Mouse (Mus musculus): ENCODE results near the gene Ppm1n. TPM values are rescaled to one million over a fixed set of nuclear protein-coding genes. Genes with fewer than 3 reads are reported as not detected.

Ppm1n gene
- polyA plus RNA-seq, 1 experiment from 2014 or later: 0.80 TPM

DNA sequence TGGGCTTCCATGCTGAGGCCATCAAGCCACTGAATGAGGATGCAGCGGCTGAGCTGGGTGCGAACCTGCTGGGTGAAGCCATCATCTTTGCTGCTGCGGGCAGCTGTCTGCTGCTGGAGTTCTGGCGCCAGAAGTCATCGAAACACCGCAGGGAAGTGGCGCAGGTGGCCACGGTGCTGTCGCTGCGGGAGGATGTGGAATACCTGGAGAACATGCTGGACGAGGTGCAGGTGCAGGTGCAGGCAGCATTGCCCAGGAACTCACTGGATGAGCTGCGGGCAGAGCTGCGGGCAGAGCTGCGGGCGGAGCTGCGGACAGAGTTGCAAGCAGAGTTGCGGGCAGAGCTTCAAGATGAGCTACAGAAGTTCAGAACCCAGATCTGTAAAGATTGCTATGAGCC lies 24.5 kb downstream of the Ppm1n start:
- 90% methylated on average over 17 of the region's 17 CpGs for WGBS
- Histone ChIP-seq H3K4me1 (no peaks in the 10 kb centered on the region), H3K4me2 (no peak overlapping the region), H3K27me3 (no peaks in the 10 kb centered on the region), H3K9ac (no peak overlapping the region), H3K36me3 (ENCODE audit: poor library complexity, severe bottlenecking) (peaks cover 56% of the 10 kb centered on the region), H3K9me3 (replicated peaks) (no peaks in the 10 kb centered on the region), H3K4me3 (no peak overlapping the region), H3K27ac (no peak overlapping the region)
- ATAC-seq: no peak

DNA sequence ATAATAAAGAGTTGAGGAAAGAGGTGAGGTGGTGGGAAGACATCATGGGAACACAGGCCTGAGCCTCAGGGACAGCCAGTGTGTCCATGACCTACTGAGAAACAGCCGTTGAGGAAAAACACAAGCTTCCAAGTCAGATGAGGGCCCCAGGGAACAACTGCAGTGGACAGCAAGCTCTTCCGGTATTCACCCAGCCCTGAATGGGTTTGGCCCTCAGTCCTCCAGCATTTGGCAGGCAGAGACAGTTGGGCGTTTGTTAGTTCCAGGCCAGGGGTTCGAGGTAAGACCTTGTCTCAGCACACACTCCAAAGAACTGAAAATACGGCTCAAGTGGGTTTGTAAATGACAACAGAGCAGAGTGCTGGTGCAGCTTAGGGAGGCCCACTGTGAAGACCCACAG lies 26.4 kb downstream of the Ppm1n start:
- no peak for ATAC-seq
- H3K27ac ChIP-seq: no peak overlapping the region
- H3K4me3 ChIP-seq: no peak overlapping the region
- H3K9ac ChIP-seq: no peak overlapping the region
- H3K27me3 ChIP-seq: no peaks in the 10 kb centered on the region
- H3K9me3 ChIP-seq (replicated peaks): no peaks in the 10 kb centered on the region
- H3K4me2 ChIP-seq: no peak overlapping the region
- no peaks in the 10 kb centered on the region for H3K4me1 ChIP-seq
- 69% methylated on average over 5 of the region's 5 CpGs for WGBS
- peaks cover 36% of the 10 kb centered on the region for H3K36me3 ChIP-seq (ENCODE audit: poor library complexity, severe bottlenecking)

DNA sequence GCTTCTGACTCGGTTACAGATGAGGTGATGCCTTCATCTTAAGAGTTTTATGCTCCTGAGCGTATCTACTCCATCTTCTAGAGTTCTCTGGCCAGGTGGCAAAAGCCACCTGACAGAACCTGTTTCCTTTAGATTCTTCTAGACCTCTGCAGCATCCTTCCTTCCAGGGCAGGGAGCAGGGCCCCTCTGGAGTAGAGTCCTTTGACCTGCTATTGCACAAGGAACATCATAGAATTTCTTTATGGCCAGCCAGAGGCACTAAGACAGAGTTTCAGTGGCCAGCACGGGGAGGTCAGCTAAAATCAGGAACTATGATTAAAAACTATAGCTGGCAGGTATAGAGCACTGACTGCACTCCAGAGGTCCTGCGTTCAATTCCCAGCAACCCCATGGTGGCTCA lies 27.8 kb downstream of the Ppm1n start:
- Histone ChIP-seq H3K9me3 (replicated peaks) (no peaks in the 10 kb centered on the region), H3K36me3 (ENCODE audit: poor library complexity, severe bottlenecking) (peaks cover 32% of the 10 kb centered on the region), H3K27me3 (no peaks in the 10 kb centered on the region), H3K4me1 (no peaks in the 10 kb centered on the region), H3K4me2 (no peak overlapping the region), H3K27ac (no peak overlapping the region), H3K4me3 (no peak overlapping the region), H3K9ac (no peak overlapping the region)
- no peak for ATAC-seq
- 87% methylated on average over 4 of the region's 4 CpGs for WGBS

DNA sequence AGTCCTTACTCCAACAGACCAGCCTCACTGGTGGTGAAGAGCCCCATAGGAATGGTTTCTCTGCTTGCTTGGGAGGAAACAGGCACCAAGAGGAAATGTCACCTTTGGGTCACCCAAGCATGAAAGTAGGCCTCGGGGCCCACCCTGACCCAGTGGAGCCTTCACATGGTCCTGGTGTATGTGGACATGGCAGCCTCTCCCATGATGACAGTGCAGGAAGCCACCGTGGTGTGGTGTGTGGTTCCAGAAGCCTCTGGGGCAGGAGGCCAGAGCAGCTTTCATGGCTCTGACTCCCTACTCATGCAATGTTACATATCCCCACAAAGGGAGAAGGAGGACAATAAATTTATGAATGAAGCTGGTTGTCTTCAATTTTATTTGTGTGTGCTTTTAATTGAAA lies 32.4 kb downstream of the Ppm1n start:
- no peaks in the 10 kb centered on the region for H3K27me3 ChIP-seq
- no peak overlapping the region for H3K27ac ChIP-seq
- WGBS: 94% methylated on average over 2 of the region's 2 CpGs
- no peak overlapping the region for H3K4me3 ChIP-seq
- H3K4me2 ChIP-seq: no peak overlapping the region
- no peak for ATAC-seq
- H3K36me3 ChIP-seq (ENCODE audit: poor library complexity, severe bottlenecking): peaks cover 38% of the 10 kb centered on the region
- peaks cover 7% of the 10 kb centered on the region; the same call in 1 of the 2 replicates for H3K4me1 ChIP-seq
- no peak overlapping the region for H3K9ac ChIP-seq
- no peaks in the 10 kb centered on the region for H3K9me3 ChIP-seq (replicated peaks)

DNA sequence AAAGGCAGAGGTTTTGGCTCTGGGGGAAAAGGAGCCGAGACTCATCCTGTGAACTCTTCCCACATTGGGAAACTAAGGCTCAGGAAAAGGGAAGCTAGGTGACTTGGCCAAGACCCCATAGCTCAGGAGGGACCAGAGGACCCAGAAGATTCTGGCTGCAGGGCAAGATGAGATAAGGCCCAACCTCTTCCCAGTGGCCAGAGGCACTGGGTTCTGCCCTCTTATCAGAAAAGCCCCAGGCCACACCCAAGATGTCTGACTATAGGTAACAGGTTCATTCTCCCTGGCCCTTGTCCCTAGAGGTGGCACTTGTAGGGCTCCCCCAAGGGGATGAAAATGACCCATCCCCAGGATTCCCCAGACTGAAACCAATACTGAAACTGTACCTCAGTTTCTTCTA lies 33.0 kb downstream of the Ppm1n start:
- 89% methylated on average over 1 of the region's 1 CpGs for WGBS

DNA sequence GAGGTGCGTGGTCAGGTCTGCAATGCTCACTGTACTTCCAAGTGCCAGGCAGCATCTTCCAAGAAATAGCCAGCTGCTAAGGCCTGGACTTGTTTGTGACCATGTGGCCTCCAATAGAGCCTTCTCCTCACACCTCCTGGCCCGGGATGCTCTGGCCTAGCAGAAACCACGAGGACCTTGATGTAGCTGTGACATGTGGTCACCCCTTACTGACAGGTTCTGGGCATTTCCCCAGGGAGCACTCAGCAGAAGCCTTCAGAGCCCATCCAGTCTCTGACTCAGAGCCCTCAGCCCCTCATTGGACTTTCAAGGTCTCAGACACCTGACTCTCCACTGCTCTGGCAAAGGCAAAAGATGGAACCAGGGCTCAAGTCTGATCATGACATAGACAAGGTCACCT lies 34.8 kb downstream of the Ppm1n start:
- no peak overlapping the region for H3K4me3 ChIP-seq
- H3K27me3 ChIP-seq: no peaks in the 10 kb centered on the region
- 92% methylated on average over 3 of the region's 3 CpGs for WGBS
- H3K36me3 ChIP-seq (ENCODE audit: poor library complexity, severe bottlenecking): peaks cover 43% of the 10 kb centered on the region
- H3K9me3 ChIP-seq (replicated peaks): no peaks in the 10 kb centered on the region
- H3K4me1 ChIP-seq: peaks cover 7% of the 10 kb centered on the region; the same call in 1 of the 2 replicates
- H3K9ac ChIP-seq: no peak overlapping the region
- no peak overlapping the region for H3K27ac ChIP-seq
- no peak for ATAC-seq
- no peak overlapping the region for H3K4me2 ChIP-seq

More for the DNA sequence above, 33.0 kb downstream of the Ppm1n start:
- H3K36me3 ChIP-seq (ENCODE audit: poor library complexity, severe bottlenecking): peaks cover 38% of the 10 kb centered on the region
- H3K4me1 ChIP-seq: peaks cover 7% of the 10 kb centered on the region; the same call in 1 of the 2 replicates
- H3K9ac ChIP-seq: no peak overlapping the region
- ATAC-seq: no peak
- no peak overlapping the region for H3K4me3 ChIP-seq
- H3K27me3 ChIP-seq: no peaks in the 10 kb centered on the region
- H3K9me3 ChIP-seq (replicated peaks): no peaks in the 10 kb centered on the region
- H3K4me2 ChIP-seq: no peak overlapping the region
- H3K27ac ChIP-seq: no peak overlapping the region

DNA sequence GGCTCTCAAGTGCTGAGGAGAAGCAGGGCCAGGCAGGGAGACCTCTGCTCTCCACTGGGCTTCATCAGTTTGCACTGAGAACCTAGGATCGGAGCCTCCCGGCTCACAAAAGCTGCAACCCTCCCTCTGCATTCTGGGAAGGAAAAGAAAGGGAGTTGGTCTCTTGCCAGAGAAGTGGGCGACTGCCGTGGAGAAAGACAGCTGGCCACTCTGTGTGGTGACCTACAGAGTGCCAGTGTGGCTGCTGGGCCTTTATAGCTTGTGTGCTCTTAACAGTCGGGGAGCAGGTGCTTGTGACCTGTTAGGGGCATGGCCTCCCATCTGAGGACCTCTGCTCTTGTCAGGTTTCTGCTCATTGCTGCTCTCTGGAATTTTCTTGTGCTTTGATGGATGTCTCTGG lies 36.0 kb downstream of the Ppm1n start:
- Histone ChIP-seq H3K4me3 (no peak overlapping the region), H3K9me3 (replicated peaks) (no peaks in the 10 kb centered on the region), H3K27ac (no peak overlapping the region), H3K9ac (peak overlapping the region; percentile 37; the same call in 1 of the 2 replicates), H3K27me3 (no peaks in the 10 kb centered on the region), H3K36me3 (ENCODE audit: poor library complexity, severe bottlenecking) (peaks cover 43% of the 10 kb centered on the region), H3K4me1 (peaks cover 16% of the 10 kb centered on the region), H3K4me2 (no peak overlapping the region)
- no peak for ATAC-seq
- 61% methylated on average over 5 of the region's 5 CpGs for WGBS

DNA sequence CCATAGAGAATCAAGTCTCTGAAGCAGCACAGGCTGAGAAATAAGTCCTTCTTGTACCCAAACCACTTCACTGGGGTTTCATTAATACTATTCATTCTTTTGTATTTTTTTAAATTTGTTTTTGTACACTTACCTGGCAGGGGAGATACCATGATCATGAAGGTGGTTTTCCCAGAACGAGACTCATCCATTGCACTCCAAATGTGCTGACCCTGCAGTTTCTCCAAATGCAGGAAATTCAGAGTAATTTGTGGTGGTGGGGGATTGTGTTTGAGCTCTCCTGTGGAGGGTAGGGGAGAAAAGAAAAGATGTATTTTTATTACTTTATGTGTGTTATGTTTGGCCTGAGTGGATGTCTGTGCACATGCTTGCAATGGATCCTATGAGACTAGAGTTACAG lies 37.9 kb downstream of the Ppm1n start:
- Histone ChIP-seq H3K36me3 (ENCODE audit: poor library complexity, severe bottlenecking) (peaks cover 35% of the 10 kb centered on the region), H3K9ac (no peak overlapping the region), H3K4me1 (peaks cover 16% of the 10 kb centered on the region), H3K9me3 (replicated peaks) (no peaks in the 10 kb centered on the region), H3K4me3 (no peak overlapping the region), H3K27ac (no peak overlapping the region), H3K4me2 (no peak overlapping the region), H3K27me3 (no peaks in the 10 kb centered on the region)
- WGBS: 93% methylated on average over 1 of the region's 1 CpGs
- ATAC-seq: no peak

DNA sequence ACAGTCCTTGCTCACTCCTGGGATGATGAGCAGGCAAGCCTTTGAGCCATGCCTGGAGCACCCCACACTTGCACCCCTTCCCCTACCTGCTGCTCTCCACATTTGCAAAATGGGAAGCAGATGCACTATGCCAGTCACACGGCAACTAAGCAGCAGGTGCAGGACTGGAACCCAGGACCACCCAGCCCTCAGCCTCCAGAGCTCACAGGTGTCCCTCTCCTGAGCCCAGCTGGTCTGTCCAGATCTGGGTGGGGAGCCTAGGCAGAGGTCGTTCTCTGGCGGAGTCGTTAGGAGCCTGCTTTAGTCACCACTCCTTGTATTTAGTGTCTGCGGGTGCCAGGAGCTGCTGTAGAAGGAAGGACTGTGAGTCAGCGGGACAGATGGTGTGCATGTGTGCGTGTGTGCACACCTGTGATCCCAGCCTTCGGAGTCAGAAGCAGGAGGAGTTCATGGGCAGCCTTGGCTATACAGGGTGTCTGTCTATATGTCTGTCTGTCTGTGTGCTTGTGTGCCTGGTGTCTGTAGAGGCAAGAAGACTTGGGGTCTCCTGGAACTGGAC lies 38.9 kb downstream of the Ppm1n start:
- H3K27me3 ChIP-seq: no peaks in the 10 kb centered on the region
- H3K27ac ChIP-seq: no peak overlapping the region
- H3K36me3 ChIP-seq (ENCODE audit: poor library complexity, severe bottlenecking): peaks cover 25% of the 10 kb centered on the region
- WGBS: 81% methylated on average over 8 of the region's 8 CpGs
- H3K4me1 ChIP-seq: peaks cover 16% of the 10 kb centered on the region
- H3K9ac ChIP-seq: no peak overlapping the region
- H3K4me3 ChIP-seq: no peak overlapping the region
- no peak overlapping the region for H3K4me2 ChIP-seq
- H3K9me3 ChIP-seq (replicated peaks): no peaks in the 10 kb centered on the region
- ATAC-seq: no peak

DNA sequence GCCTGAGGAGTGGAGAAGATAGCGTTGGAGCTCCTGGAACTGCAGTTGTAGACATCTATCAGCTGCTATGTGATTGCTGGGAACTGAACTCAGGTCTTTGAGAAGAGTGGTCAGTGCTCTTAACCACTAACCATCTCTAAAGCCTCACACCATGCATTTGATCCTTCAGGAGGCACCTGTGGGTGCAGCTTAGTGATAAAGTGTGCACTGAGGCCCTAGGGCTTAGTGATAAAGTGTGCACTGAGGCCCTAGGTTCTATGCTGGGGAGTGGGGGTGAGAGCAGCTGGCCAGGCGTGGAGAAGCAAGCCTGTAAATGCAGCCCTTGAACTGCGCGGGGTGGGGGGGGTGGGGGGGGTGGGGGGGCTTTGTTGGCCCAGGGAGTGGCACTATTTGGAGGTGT lies 39.9 kb downstream of the Ppm1n start:
- 73% methylated on average over 2 of the region's 4 CpGs for WGBS
- ATAC-seq: no peak
- Histone ChIP-seq H3K4me2 (no peak overlapping the region), H3K27me3 (no peaks in the 10 kb centered on the region), H3K27ac (peak overlapping the region; percentile 7; the same call in 1 of the 2 replicates), H3K4me1 (peaks cover 16% of the 10 kb centered on the region), H3K9me3 (replicated peaks) (no peaks in the 10 kb centered on the region), H3K36me3 (ENCODE audit: poor library complexity, severe bottlenecking) (peaks cover 15% of the 10 kb centered on the region), H3K4me3 (no peak overlapping the region), H3K9ac (peak overlapping the region; percentile 26; the same call in 1 of the 2 replicates)

DNA sequence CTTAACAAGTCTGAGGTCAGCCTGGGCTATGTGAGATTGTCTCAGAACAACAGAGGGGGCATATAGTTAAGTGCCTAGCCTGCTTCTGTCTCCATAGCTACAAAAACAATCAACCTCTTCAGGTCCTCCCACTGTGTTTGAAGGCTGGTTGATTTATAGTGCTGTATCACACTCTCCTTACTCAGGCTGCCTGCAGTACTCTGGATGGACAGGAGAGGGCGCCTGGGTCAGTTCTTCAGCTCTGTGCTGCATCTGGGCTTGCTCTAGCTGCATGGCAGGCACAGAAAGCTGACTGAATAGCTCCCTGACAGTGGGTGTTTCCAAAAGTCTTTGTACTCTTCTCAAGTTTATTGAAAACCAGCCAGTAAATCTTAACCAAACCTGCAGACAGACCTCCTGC lies 40.4 kb downstream of the Ppm1n start:
- Histone ChIP-seq H3K27ac (peak overlapping the region; percentile 14), H3K9me3 (replicated peaks) (no peaks in the 10 kb centered on the region), H3K36me3 (ENCODE audit: poor library complexity, severe bottlenecking) (peaks cover 9% of the 10 kb centered on the region; the same call in 1 of the 2 replicates), H3K4me3 (no peak overlapping the region; the same call in 1 of the 2 replicates), H3K9ac (peak overlapping the region; percentile 26; the same call in 1 of the 2 replicates), H3K4me1 (peaks cover 16% of the 10 kb centered on the region), H3K27me3 (no peaks in the 10 kb centered on the region), H3K4me2 (no peak overlapping the region)
- 0% methylated on average over 1 of the region's 1 CpGs for WGBS
- peak; percentile 92 for ATAC-seq

DNA sequence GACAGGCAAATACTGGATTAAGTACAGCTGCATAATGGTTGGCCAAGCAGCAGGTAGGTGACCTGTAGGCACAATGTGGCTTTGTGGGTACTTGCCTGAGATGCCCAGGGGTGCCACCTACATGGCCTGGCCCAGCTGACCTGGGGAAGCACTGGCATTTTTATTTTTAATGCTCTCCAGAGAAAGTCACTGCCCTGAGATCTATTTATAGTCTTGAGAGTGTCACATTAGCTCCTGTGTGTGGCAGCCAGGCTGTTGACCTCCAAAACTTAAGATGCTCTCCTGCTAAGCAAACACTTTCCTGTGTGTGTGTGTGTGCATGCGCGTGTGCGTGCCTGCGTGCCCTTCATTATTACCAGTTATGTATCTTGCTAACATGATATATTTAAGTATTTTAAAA lies 41.5 kb downstream of the Ppm1n start:
- WGBS: 97% methylated on average over 4 of the region's 4 CpGs
- Histone ChIP-seq H3K36me3 (ENCODE audit: poor library complexity, severe bottlenecking) (0 out of 2 replicates have a peak, but pooled peaks cover 5% of the 10 kb centered on the region), H3K27me3 (no peaks in the 10 kb centered on the region)

DNA sequence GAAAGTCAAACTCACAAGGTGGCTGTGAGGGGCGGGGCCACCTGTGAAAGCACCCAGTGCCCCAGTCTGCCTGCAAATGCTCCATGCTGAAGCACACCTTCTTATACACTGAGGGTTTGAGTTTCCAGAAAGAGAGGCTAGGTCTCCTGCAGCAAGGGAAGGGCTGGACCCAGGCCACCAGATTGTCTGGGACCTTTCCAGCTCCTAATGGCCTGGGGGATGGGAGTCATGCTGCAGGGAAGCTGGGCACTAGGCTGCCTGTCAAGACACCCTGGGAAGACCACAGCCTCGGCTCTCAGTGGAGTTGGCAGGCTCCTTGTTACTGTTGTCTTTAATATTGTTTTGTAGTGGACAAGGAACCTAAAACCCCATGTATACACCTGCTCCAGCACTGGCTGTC lies 43.5 kb downstream of the Ppm1n start:
- no peak overlapping the region for H3K4me3 ChIP-seq
- no peak for ATAC-seq
- H3K9me3 ChIP-seq (replicated peaks): no peaks in the 10 kb centered on the region
- H3K36me3 ChIP-seq (ENCODE audit: poor library complexity, severe bottlenecking): peaks cover 8% of the 10 kb centered on the region; the same call in 1 of the 2 replicates
- H3K4me2 ChIP-seq: no peak overlapping the region
- peaks cover 13% of the 10 kb centered on the region for H3K4me1 ChIP-seq
- peak overlapping the region; percentile 30 for H3K9ac ChIP-seq
- no peak overlapping the region for H3K27ac ChIP-seq
- no peaks in the 10 kb centered on the region for H3K27me3 ChIP-seq
- WGBS: 71% methylated on average over 2 of the region's 2 CpGs

More for the DNA sequence above, 41.5 kb downstream of the Ppm1n start:
- Histone ChIP-seq H3K4me3 (no peak overlapping the region), H3K9ac (0 out of 2 replicates have a peak overlapping the region, but pooled peaks have one; percentile 5), H3K27ac (no peak overlapping the region), H3K4me1 (peaks cover 10% of the 10 kb centered on the region), H3K9me3 (replicated peaks) (no peaks in the 10 kb centered on the region), H3K4me2 (no peak overlapping the region)
- ATAC-seq: no peak

Data from forebrain, embryonic 13.5 days (tissue).